13 mouse cellular contexts compared by ENCODE assay signal in the genomic region with DNA sequence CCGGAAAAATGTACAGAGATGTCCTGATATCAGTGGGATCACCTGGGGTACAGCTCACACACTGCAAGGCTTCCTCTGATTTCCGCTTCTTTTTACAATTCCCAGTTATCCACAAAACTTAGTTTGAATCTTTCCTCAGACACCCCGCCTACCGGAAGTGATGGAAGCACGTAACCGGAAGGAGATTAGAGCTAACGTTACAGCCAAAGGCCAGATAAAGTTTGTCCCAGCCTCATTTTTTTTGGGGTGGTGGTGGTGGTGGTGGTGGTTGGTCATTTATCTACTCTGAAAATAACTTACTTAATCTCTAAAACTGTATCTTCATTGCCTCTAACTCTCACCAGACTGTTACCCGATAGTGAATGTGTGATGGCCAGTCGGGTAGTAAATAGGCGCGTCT.
DNase-seq lines count a peak whose midpoint lies in the region; ATAC-seq and TF ChIP-seq lines count a peak whose summit lies in the region.
"Had no signal": no experiment of that assay in that cellular context is flagged by ENCODE, and none has a peak within 500 bp of the region (broad histone marks: within the 10 kb centered on the region; RNA-seq: fewer than 3 reads in every experiment).

No protein-coding gene starts in this region.

- H3K4me3 ChIP-seq in testis, adult 2 months (ENCODE audit: control insufficient read depth, low read depth, low read length), result peak overlapping the region; percentile 95
- H3K4me3 ChIP-seq in intestine, embryonic 15.5 days (replicated peaks), result no peak overlapping the region
- no peak overlapping the region for H3K4me3 ChIP-seq in limb, embryonic 10.5 days
- H3K4me3 ChIP-seq: embryonic facial prominence, embryonic 13.5 days; forebrain, embryonic 13.5 days had no signal

- H3K27ac ChIP-seq in testis, adult 2 months (ENCODE audit: control insufficient read depth, insufficient read depth, low read depth, low read length), result peak overlapping the region; percentile 86
- no peak overlapping the region for H3K27ac ChIP-seq in intestine, embryonic 15.5 days
- no peak overlapping the region for H3K27ac ChIP-seq in limb, embryonic 10.5 days
- H3K27ac ChIP-seq: embryonic facial prominence, embryonic 13.5 days; forebrain, embryonic 13.5 days; gastrocnemius, adult 2 months had no signal

- DNase-seq in heart, adult 18-20 months, result peak; percentile 35 to 54
- DNase-seq in heart, adult 8-10 months (ENCODE audit: low spot score), result no peak
- DNase-seq in testis, postnatal 14 days (ENCODE audit: low spot score), result no peak
- DNase-seq in Muller cell, postnatal 12 days (ENCODE audit: inconsistent ontology term), result no peak
- DNase-seq in limb, embryonic 10.5 days (ENCODE audit: low spot score), result no peak
- DNase-seq in ovary, adult 18-20 months (ENCODE audit: low spot score), result no peak
- DNase-seq: gastrocnemius, adult 2 months; kidney, adult 9 months had no signal

- TF ChIP-seq POLR2A in testis, adult 2 months (IDR thresholded peaks at IDR 0.05; ENCODE audit: control insufficient read depth, low read depth, low read length), result no peak

- WGBS in intestine, embryonic 15.5 days, result 78% methylated on average over 11 of the region's 11 CpGs
- 90% methylated on average over 11 of the region's 11 CpGs for WGBS in limb, embryonic 10.5 days

- H3K4me2 ChIP-seq in intestine, embryonic 15.5 days (replicated peaks), result peak overlapping the region; percentile 45
- H3K4me2 ChIP-seq: embryonic facial prominence, embryonic 13.5 days; forebrain, embryonic 13.5 days; midbrain, embryonic 11.5 days had no signal

- no peak overlapping the region for H3K9ac ChIP-seq in intestine, embryonic 15.5 days
- H3K9ac ChIP-seq: embryonic facial prominence, embryonic 13.5 days; forebrain, embryonic 13.5 days had no signal

- no peaks in the 10 kb centered on the region for H3K36me3 ChIP-seq in testis, adult 2 months (ENCODE audit: control insufficient read depth, insufficient read depth, low read length)
- H3K36me3 ChIP-seq in intestine, embryonic 15.5 days, result no peaks in the 10 kb centered on the region
- H3K36me3 ChIP-seq in limb, embryonic 10.5 days, result no peaks in the 10 kb centered on the region
- H3K36me3 ChIP-seq: embryonic facial prominence, embryonic 13.5 days had no signal

- no peaks in the 10 kb centered on the region for H3K27me3 ChIP-seq in testis, adult 2 months (ENCODE audit: control insufficient read depth, insufficient read depth, low read length)
- no peaks in the 10 kb centered on the region for H3K27me3 ChIP-seq in intestine, embryonic 15.5 days (replicated peaks)
- H3K27me3 ChIP-seq in limb, embryonic 10.5 days (ENCODE audit: low read depth, poor library complexity, severe bottlenecking), result no peaks in the 10 kb centered on the region
- H3K27me3 ChIP-seq: embryonic facial prominence, embryonic 13.5 days; forebrain, embryonic 13.5 days had no signal

- TF ChIP-seq CTCF in testis, adult 2 months (IDR thresholded peaks at IDR 0.05; ENCODE audit: control insufficient read depth, insufficient read depth, insufficient replicate concordance, low read depth, low read length), result no peak

- H3K9me3 ChIP-seq in intestine, embryonic 15.5 days, result no peaks in the 10 kb centered on the region
- no peaks in the 10 kb centered on the region for H3K9me3 ChIP-seq in limb, embryonic 10.5 days (replicated peaks)
- H3K9me3 ChIP-seq: embryonic facial prominence, embryonic 13.5 days; forebrain, embryonic 13.5 days had no signal

- peaks cover 9% of the 10 kb centered on the region for H3K4me1 ChIP-seq in testis, adult 2 months (ENCODE audit: control insufficient read depth, insufficient read depth, low read length)
- peaks cover 14% of the 10 kb centered on the region for H3K4me1 ChIP-seq in intestine, embryonic 15.5 days (replicated peaks)
- H3K4me1 ChIP-seq in limb, embryonic 10.5 days, result peaks cover 23% of the 10 kb centered on the region
- H3K4me1 ChIP-seq: forebrain, embryonic 13.5 days had no signal

- ATAC-seq in intestine, embryonic 15.5 days, result no peak
- ATAC-seq: forebrain, embryonic 13.5 days had no signal

Comparison
In these comparisons a context has a peak if more than half of its experiments do, and no peak if none do; other contexts are left out.
1. DNase-seq: peak in heart, adult 18-20 months (2 of 2); none in heart, adult 8-10 months (single experiment), testis, postnatal 14 days (single experiment), Muller cell, postnatal 12 days (single experiment), limb, embryonic 10.5 days (single experiment) and ovary, adult 18-20 months (single experiment).